Mouse (Mus musculus): ENCODE data around the gene 4930455H04Rik. TPM values are rescaled to one million over a fixed set of nuclear protein-coding genes. Genes with fewer than 3 reads are reported as not detected.

The 4930455H04Rik gene
- polyA plus RNA-seq (2012; rRNA removed) (not detected in 2 replicates), polyA plus RNA-seq (2014; fragmentation: Nextera tagmentation; extraction: Ambion mirVana) (not detected in 2 replicates)

- Histone ChIP-seq H3K9ac (replicated peaks) (0 out of 2 replicates have a peak within 1 kb of the TSS, but pooled peaks have one; percentile 9), H3K36me3 (replicated peaks; ENCODE audit: control insufficient read depth, insufficient read depth, low read depth) (no peaks in the 10 kb centered on the region), H3K27ac (no peak within 1 kb of the TSS), H3K4me2 (ENCODE audit: low read depth) (peak within 1 kb of the TSS; percentile 44), H3K9me3 (ENCODE audit: control insufficient read depth, low read length) (no peaks in the 10 kb centered on the region), H3K4me1 (replicated peaks; ENCODE audit: control insufficient read depth in 2 of 2, insufficient read depth in 2 of 2, low read length in 1 of 2) (no peaks in the 10 kb centered on the region), H3K4me3 (ENCODE audit: insufficient read depth in 1 of 2, low read depth in 2 of 2, low read length in 2 of 2) (peak within 1 kb of the TSS; percentile 26 to 35), H3K27me3 (ENCODE audit: control insufficient read depth, insufficient read depth, low read length) (no peaks in the 10 kb centered on the region)
- 47% methylated on average over 4 of the region's 4 CpGs for WGBS (ENCODE audit: insufficient replicate concordance)
- no peak for TF ChIP-seq CTCF (IDR thresholded peaks at IDR 0.05; ENCODE audit: low read depth)
- no peak for TF ChIP-seq EP300 (IDR thresholded peaks at IDR 0.05; ENCODE audit: low read depth)
- DNase-seq (ENCODE audit: low read depth in 3 of 3, low spot score in 3 of 3) (no peak), ATAC-seq (ENCODE audit: insufficient read depth) (no peak)
Observed at GRCm38 (mm10) chr3:116967967-116968366, at the start of gene 4930455H04Rik. TSS of gene 4930455H04Rik (plus strand) at chr3:116968267.

DNA sequence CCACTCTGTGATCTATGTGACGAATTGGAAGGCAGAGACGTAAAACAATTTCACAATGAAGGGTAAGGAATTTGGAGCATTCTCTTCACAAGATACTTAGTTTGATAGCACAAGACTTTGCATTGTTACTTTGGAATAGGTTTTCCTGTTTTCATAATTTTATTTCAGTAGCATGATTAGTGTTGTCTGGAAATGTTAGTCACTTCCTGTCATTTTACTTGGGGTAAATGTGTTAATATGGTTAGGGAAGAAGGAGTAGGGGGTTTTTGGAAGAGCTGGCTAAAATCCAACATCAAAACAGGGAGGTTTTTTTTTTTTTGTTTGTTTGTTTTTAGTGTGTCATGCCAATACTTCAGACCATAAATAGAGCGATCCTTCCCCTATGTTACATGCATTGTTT lies 46.5 kb upstream of the 4930455H04Rik start:
- no peaks in the 10 kb centered on the region for H3K27me3 ChIP-seq (ENCODE audit: control insufficient read depth, insufficient read depth, low read length)
- no peak overlapping the region for H3K27ac ChIP-seq
- H3K4me1 ChIP-seq (replicated peaks; ENCODE audit: control insufficient read depth in 2 of 2, insufficient read depth in 2 of 2, low read length in 1 of 2): no peaks in the 10 kb centered on the region
- no peaks in the 10 kb centered on the region for H3K36me3 ChIP-seq (replicated peaks; ENCODE audit: control insufficient read depth, insufficient read depth, low read depth)
- H3K4me2 ChIP-seq (ENCODE audit: low read depth): no peak overlapping the region
- H3K9ac ChIP-seq (replicated peaks): no peak overlapping the region
- H3K4me3 ChIP-seq (ENCODE audit: insufficient read depth in 1 of 2, low read depth in 2 of 2, low read length in 2 of 2): no peak overlapping the region
- no peaks in the 10 kb centered on the region for H3K9me3 ChIP-seq (ENCODE audit: control insufficient read depth, low read length)
- TF ChIP-seq EP300 (IDR thresholded peaks at IDR 0.05; ENCODE audit: low read depth): no peak
- TF ChIP-seq CTCF (IDR thresholded peaks at IDR 0.05; ENCODE audit: low read depth): no peak
- ATAC-seq (ENCODE audit: insufficient read depth): no peak
- DNase-seq (ENCODE audit: low read depth in 3 of 3, low spot score in 3 of 3): no peak
- 54% methylated on average over 3 of the region's 3 CpGs for WGBS (ENCODE audit: insufficient replicate concordance)

DNA sequence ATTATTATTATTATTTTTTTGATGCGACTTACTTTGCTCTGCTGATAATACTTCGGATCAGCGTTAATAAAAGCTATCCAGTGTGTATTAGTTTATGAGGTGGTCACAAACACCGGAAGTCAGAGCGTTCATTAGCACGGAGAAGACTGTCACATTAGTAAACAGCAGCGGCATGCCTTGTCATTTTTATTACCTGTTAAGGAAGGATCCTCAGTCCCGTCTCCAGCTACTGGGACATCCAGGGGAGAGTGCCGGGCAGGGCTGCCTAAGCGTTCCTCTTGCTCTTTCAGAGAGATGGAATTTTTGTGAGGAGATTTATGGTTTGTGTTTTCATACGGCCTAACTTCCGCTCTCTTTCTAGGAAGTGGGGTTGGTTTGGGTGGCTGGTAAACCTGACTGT lies 45.0 kb upstream of the 4930455H04Rik start:
- ATAC-seq (ENCODE audit: insufficient read depth): no peak
- WGBS (ENCODE audit: insufficient replicate concordance): 67% methylated on average over 12 of the region's 12 CpGs
- Histone ChIP-seq H3K4me1 (replicated peaks; ENCODE audit: control insufficient read depth in 2 of 2, insufficient read depth in 2 of 2, low read length in 1 of 2) (no peaks in the 10 kb centered on the region), H3K9ac (replicated peaks) (no peak overlapping the region), H3K27ac (no peak overlapping the region), H3K4me2 (ENCODE audit: low read depth) (no peak overlapping the region), H3K4me3 (ENCODE audit: insufficient read depth in 1 of 2, low read depth in 2 of 2, low read length in 2 of 2) (no peak overlapping the region), H3K27me3 (ENCODE audit: control insufficient read depth, insufficient read depth, low read length) (no peaks in the 10 kb centered on the region), H3K36me3 (replicated peaks; ENCODE audit: control insufficient read depth, insufficient read depth, low read depth) (no peaks in the 10 kb centered on the region), H3K9me3 (ENCODE audit: control insufficient read depth, low read length) (no peaks in the 10 kb centered on the region)
- TF ChIP-seq CTCF (IDR thresholded peaks at IDR 0.05; ENCODE audit: low read depth) (no peak), EP300 (IDR thresholded peaks at IDR 0.05; ENCODE audit: low read depth) (no peak)
- DNase-seq (ENCODE audit: low read depth in 3 of 3, low spot score in 3 of 3): no peak

DNA sequence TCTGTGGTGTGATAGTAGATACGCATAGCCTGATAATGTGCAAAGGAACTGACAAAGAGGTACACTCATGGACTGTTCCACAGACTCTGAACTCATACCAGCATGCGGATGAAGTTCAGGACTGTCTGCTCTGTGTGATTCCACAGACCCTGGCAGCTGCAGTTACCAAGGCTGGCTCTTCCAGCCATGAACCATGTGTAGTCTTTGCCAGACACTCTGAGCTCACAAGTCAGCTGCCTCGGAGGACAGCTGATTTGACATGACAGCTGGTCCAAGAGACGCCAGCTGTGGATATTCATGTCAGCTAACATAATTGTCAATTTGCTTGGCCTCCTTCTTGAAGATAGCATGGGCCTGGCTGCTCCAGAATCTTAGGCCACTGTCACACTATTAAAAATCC lies 39.1 kb upstream of the 4930455H04Rik start:
- ATAC-seq (ENCODE audit: insufficient read depth): no peak
- no peaks in the 10 kb centered on the region for H3K9me3 ChIP-seq (ENCODE audit: control insufficient read depth, low read length)
- DNase-seq (ENCODE audit: low read depth in 3 of 3, low spot score in 3 of 3): no peak
- H3K27me3 ChIP-seq (ENCODE audit: control insufficient read depth, insufficient read depth, low read length): no peaks in the 10 kb centered on the region
- H3K9ac ChIP-seq (replicated peaks): no peak overlapping the region
- no peaks in the 10 kb centered on the region for H3K4me1 ChIP-seq (replicated peaks; ENCODE audit: control insufficient read depth in 2 of 2, insufficient read depth in 2 of 2, low read length in 1 of 2)
- TF ChIP-seq EP300 (IDR thresholded peaks at IDR 0.05; ENCODE audit: low read depth) (no peak), CTCF (IDR thresholded peaks at IDR 0.05; ENCODE audit: low read depth) (no peak)
- 54% methylated on average over 4 of the region's 4 CpGs for WGBS (ENCODE audit: insufficient replicate concordance)
- no peak overlapping the region for H3K27ac ChIP-seq
- no peak overlapping the region for H3K4me2 ChIP-seq (ENCODE audit: low read depth)
- H3K36me3 ChIP-seq (replicated peaks; ENCODE audit: control insufficient read depth, insufficient read depth, low read depth): no peaks in the 10 kb centered on the region
- H3K4me3 ChIP-seq (ENCODE audit: insufficient read depth in 1 of 2, low read depth in 2 of 2, low read length in 2 of 2): no peak overlapping the region

DNA sequence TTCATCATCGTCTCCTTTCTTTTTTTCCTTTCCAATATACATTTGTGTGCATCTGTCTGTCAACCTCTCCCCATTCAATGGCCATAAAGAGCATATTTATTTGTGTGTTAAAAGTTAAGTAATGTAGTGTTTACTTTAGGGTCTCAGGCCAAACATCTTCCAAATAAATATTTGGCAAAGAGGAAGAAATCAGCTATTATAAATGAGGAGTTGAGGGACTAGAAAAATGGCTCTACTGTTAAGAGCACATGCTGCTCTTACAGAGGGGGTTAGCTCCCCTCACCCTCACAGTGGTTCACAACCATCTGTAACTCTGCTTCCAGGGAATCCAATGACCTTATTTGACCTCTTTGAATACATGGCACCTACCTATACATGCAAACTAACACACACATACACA lies 34.9 kb upstream of the 4930455H04Rik start:
- DNase-seq (ENCODE audit: low read depth in 3 of 3, low spot score in 3 of 3) (no peak), ATAC-seq (ENCODE audit: insufficient read depth) (no peak)
- Histone ChIP-seq H3K4me2 (ENCODE audit: low read depth) (no peak overlapping the region), H3K27ac (no peak overlapping the region), H3K9me3 (ENCODE audit: control insufficient read depth, low read length) (no peaks in the 10 kb centered on the region), H3K9ac (replicated peaks) (no peak overlapping the region), H3K36me3 (replicated peaks; ENCODE audit: control insufficient read depth, insufficient read depth, low read depth) (no peaks in the 10 kb centered on the region), H3K27me3 (ENCODE audit: control insufficient read depth, insufficient read depth, low read length) (no peaks in the 10 kb centered on the region), H3K4me3 (ENCODE audit: insufficient read depth in 1 of 2, low read depth in 2 of 2, low read length in 2 of 2) (no peak overlapping the region), H3K4me1 (replicated peaks; ENCODE audit: control insufficient read depth in 2 of 2, insufficient read depth in 2 of 2, low read length in 1 of 2) (no peaks in the 10 kb centered on the region)
- TF ChIP-seq EP300 (IDR thresholded peaks at IDR 0.05; ENCODE audit: low read depth): no peak
- TF ChIP-seq CTCF (IDR thresholded peaks at IDR 0.05; ENCODE audit: low read depth): no peak
- 52% methylated on average over 1 of the region's 1 CpGs for WGBS (ENCODE audit: insufficient replicate concordance)
